Mouse (Mus musculus) megakaryocyte progenitor cell, adult 5-6 weeks (primary cell): ENCODE data around the gene Atp7b. TPM values are rescaled to one million over a fixed set of nuclear protein-coding genes. Genes with fewer than 3 reads are reported as not detected.

Source experiments
- ATAC-seq: replicated peaks from 2 replicates; pipeline ENCODE4 v1.8.0; 2016; ENCODE audit warnings: mild to moderate bottlenecking, moderate TSS enrichment, inconsistent platforms; ENCODE audit not compliant: poor library complexity
- total RNA-seq, 2 experiments: library from RNA; stranded (forward) in 1 of 2; stranded (reverse) in 1 of 2; fragments of 157-497, 149-512 nt in 1 of 2; fragments of 200-1000 nt in 1 of 2; gene quantifications; 2 replicates each; pipeline versions ENCODE4 v1.2.3 to v1.2.4; 2015 to 2017

Gene Atp7b
- total RNA-seq, 2 experiments from 2014 or later = 2.1 to 5.1 TPM

GRCm38 (mm10) chr8:22028973-22029372 is 31.1 kb downstream of the Atp7b start:
- peak; percentile 86 for ATAC-seq

DNA sequence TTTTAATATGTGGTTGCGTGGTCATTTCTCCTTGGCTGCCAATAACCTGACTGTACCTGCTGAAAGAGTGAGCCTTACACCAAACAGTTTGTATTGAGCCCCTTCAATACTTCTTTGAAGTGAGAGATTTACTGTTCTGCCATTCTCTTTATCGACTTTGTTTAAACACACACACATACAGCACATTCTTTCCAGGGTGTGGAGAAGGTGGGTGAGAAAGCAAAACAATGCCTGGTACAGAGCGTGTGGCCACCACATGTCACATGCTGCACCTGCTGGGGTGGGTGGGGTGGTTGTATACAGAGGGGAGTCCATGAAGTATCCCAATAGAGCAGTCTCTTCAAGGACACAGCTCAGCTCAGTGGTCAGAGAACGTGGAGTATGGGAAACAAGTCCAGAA is 34.9 kb downstream of the Atp7b start:
- no peak for ATAC-seq

DNA sequence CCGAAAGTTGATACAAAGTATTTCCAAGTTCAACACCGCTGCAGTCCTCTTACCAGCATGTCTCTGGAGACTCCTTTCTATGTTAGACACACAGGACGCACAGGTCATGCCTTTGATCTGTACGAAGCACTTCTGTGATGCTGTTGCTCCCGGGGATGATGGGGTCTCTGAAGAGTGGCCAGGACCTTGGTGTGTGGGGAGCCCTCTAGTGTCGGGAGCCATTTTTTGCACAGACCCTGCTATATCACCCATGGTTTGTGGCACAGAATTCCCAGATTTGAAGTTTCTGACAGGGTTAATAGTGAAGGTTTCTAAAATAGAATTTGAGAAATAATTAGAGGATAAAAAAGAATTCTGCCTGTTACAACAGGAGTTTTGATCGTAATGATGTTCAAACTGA is 37.9 kb downstream of the Atp7b start:
- ATAC-seq = no peak

DNA sequence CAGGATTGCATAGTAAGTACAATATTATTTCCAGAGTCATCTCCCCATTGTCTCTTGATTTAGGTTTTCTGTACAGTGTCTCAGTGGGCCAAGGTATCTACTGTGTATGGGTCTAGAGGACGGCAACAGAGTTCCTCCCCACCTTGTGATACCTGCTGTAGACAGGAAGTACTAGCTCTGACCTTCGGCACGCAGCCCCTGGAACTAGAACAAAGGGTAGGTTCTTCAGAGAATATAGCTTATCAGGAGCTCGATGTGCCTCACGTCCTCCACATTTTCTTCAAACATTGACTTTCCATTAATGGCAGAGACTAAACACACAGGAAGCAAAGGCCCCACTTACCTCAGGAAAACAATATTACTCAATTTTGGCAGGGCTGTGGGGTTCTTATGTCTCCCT is 40.6 kb downstream of the Atp7b start:
- ATAC-seq = no peak

DNA sequence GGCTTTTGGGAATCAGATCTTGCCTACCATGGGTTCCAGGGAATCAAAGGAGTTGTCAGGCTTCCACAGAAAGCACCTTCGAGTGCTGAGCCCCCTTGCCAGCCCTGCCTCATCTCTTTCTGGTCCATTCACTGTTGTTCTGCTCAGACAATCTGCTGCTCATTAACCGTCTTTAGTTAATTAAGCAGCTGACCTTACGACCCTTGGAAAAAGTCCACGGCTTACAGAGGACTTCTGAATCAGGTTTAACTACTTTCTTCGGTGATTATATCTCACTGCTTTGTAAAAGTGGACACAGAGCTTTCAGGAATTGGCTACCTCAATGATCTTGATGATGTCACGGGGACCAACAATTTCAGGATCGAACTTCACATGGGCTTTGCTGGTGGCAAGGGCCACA is 42.4 kb downstream of the Atp7b start:
- no peak for ATAC-seq

DNA sequence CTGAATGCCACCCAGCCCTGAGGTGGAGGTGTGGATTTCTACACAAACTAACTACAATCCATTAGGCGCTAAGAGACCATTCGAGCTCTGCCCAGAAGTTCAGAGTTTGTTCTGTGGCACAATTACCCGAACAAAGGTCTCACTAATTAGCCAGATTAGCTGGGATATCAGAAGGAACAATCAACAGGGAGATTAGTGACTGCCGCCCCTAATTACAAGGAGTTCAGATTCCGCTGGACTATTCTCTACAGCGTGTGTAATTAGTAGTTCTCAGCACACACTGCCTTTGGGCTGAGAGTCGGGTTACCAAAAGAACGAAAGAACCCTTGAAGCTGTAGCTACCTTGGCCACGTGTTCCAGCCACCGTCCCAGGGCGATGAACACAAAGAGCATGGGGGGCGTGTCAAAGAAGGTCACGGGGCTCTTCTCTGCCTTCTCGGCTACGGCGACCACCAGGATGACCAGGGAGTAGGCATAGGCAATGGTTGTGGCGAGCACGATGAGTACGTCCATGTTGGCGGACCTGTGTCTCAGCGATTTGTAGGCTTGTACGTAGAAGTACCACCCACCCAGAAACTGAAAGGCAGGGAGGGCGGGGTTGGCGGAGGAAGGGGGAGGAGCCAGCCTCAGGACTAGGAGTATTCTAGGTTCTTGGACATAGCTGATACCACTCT is 46.9 kb downstream of the Atp7b start:
- ATAC-seq = peak; percentile 59

DNA sequence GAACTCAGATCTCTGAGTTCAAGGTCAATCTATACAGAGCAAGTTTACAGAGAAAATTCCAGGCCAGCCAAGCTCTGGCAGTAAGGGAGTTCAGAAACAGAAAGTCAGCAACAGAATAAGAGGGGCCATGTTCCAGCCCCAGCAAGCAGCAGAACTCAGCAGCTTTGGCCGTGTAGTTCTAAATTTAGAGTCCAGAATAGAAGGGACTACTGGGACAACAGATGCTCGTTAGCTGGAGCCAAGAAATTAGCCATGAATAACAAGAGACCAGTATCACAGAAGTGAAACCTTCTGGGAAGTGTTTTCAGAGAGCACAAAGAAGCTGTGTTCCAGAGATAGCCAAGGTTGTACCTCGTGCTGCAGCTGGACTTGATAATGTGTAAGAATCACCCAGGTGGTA is 50.7 kb downstream of the Atp7b start:
- ATAC-seq = no peak

DNA sequence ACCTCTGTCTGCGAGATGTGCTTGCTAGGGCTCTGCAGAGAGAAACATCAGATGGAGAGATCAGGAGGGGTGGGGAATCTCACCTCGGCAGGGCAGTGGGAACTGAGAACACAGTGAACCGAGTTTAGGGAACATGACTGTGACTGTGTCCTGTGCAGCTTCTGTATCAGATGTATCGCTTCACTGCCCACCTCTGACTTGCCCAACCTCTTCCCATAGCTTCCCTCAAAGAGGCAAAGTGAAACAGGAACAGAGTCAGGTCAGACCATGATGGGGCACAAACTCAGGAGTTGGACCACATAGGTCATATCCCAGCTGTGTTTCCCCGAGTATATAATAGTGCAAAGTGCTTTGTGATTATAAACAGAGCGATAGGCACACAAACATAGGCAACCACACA is 53.7 kb downstream of the Atp7b start:
- peak; percentile 49 for ATAC-seq

GRCm38 (mm10) chr8:22004750-22005522 is 55.2 kb downstream of the Atp7b start:
- no peak for ATAC-seq

DNA sequence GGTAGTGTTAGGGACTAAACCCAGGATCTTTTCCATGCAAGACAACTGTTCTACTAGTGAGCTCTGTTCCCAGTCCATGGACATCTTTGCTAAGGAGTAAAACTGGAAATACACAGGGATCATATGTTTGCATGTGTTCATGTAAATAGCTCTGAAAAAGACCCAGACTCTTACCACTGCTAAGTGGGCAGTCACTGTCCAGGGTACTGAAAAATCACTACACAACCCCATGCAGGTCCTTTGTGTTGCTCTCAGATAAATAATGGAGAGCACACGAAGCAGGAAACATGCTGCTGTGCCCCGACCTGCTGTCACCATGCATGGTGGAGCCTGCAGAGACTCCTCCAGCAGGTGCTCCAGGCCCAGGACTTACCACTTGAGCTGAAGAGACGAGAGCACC is 64.9 kb downstream of the Atp7b start:
- no peak for ATAC-seq

GRCm38 (mm10) chr8:21992184-21992583 is 67.9 kb downstream of the Atp7b start:
- ATAC-seq = peak; percentile 93

DNA sequence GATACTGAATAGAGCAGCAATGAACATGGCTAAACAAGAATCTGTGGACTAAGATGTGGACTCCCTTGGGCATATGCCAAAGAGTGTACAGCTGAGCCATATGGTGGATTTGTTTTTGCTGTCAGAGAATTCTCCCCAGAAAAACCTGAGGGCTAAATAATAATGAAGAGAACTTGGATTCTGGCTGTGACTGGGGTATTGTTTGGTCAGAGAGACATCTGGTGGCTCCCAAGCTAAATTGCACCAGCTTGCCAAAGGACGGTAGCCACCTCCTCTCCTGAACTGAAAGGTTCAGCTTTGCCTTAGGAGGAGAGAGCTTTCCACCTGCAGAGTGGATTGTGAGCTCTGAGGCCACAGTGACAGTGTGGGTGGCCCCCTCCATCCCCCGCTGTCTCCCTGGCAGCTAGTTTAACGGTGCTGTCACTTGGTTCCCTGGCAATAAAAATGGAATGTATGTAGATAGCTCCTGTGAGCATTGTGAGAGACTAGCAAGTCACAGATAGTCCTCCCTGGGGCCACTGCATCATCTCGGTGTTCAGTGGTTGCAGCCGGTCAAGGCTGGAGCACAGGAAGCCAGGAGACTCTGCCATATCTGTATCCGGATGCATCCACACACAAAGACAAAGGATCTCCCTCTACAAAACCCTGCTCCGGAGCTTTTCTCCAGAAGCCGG is 78.3 kb downstream of the Atp7b start:
- no peak for ATAC-seq

- ATAC-seq = no peak
Measured at GRCm38 (mm10) chr8:21978193-21978592, 81.9 kb downstream of the Atp7b start.

DNA sequence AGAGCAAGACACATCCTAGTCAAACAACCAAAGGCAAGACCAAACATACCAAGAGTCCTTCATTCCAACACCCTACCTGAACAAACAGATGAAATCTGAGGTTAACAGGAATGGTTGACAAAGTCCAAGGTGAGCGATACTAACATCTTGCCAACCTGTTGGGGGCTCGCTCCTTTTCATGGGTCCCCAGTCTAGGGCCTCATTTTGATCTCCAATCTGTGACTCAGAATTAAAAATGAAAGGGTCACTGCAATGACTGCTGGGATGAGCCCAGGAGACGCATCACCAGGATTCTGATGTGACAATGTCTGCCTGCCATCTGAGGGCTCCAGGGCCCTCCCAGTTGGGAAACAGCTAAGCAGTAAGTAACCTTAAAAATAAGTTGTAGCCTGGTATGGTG is 90.6 kb downstream of the Atp7b start, which contains the start of gene Ccdc70:
Gene Ccdc70 (plus strand): TSS at position 301 of the 400 bp plus-strand sequence.
- ATAC-seq = no peak

DNA sequence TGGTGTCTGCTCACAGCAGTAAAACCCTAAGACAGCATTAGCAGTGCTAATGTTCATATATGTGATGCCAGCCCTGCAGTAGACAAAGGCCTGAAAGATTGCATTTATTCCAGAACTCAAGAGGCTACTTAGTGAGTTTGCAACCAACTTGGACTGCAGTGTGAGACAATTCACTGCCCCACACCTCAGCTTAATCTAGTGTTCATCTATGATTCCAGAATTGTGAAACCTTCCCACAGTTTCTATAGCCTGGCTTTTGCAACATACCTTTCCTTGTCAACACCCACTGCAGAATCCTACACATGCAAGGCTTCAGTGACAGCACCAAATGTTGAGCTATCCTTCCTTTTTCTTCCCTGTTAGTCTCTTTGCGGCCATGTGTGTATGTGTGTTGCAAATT is 93.5 kb downstream of the Atp7b start:
- no peak for ATAC-seq

DNA sequence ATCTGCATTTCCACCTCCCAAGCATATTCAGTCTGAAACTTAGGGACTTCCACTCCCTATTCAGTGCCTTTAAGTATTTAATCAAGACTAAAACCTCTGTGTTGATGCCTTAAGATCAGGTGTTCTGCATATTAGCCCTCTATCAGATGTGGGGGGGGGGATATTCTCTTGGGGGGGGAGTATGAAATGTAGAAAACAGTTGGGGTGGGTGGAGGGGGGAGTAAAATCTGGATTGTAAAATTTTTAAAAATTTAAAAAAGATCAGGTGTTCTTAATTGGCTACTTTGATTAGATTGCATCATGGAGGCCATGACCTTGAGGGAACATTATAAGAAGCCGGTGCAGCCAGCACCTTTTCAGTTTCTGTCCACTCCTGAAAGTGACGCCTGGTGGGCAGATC is 101.7 kb downstream of the Atp7b start, which contains the start of gene Fam90a1a:
Gene Fam90a1a (plus strand): TSS at position 301 of the 400 bp plus-strand sequence.
- no peak for ATAC-seq

- no peak for ATAC-seq
Measured at GRCm38 (mm10) chr8:21956336-21956735, 103.8 kb downstream of the Atp7b start.

DNA sequence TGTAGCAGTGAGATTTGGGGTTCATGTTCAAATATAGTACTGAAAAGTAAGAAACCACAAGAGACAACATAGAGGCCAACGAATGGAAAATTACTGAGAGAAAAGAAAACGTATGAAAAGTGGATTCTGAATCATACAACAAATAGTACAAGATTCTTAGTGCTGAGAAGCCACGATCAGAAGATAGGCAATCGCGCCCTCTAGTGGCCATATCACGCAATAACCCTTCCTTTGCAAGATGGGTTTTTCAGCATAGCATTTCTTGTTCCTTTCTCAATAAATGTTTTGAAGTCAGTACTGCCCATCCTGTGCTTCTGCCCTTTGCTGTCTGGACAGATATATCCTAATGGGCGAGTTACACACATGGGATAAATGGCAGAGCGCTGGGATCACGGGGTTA is 104.8 kb downstream of the Atp7b start:
- peak; percentile 75 for ATAC-seq

GRCm38 (mm10) chr8:21947311-21948017 is 112.6 kb downstream of the Atp7b start:
- ATAC-seq = no peak

DNA sequence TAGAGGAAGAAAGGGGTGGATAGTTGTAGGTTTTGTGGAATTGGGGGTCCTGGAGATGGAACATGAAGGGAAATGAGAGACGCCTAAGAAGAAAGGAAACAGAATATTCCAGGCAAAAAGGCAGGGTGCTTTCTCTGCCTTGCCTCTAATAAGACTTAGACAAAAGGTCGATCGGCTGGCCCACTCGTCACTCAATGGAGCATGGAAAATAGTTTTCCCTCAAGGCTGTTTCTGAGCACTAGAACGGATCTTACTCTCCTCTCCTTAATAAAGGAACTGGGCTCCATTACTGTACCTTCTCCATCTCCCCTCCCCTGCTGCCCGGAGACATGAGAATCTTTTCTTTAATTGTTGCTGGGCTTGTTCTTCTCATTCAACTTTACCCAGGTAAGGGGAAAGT is 113.6 kb downstream of the Atp7b start, which contains the start of gene Defb13:
Gene Defb13 (plus strand): TSS at position 301 of the 400 bp plus-strand sequence.
- no peak for ATAC-seq
